Mouse (Mus musculus) retina, adult 2 months (tissue): ENCODE measurements around the gene Lin52.
A peak's percentile ranks its signal among the peaks of the same experiment; 100 is the strongest.
"Not testable (repeated sequence)": the region's sequence is repeated elsewhere in the genome, so short reads cannot be mapped to it uniquely, and the experiment has no call there.

Experiments
- DNase-seq: peaks from one replicate; pipeline ENCODE4 v3.0.0-alpha.2; 2012; ENCODE audit warnings: low read depth, low spot score

Lin52 gene

GRCm38 (mm10) chr12:84533706-84534486 lies 82.7 kb downstream of the Lin52 start:
- no peak for DNase-seq

- not testable (repeated sequence) for DNase-seq
Observed at GRCm38 (mm10) chr12:84539537-84539936, 88.3 kb downstream of the Lin52 start.

- no peak for DNase-seq
Observed at GRCm38 (mm10) chr12:84541391-84541958, 90.3 kb downstream of the Lin52 start.

DNA sequence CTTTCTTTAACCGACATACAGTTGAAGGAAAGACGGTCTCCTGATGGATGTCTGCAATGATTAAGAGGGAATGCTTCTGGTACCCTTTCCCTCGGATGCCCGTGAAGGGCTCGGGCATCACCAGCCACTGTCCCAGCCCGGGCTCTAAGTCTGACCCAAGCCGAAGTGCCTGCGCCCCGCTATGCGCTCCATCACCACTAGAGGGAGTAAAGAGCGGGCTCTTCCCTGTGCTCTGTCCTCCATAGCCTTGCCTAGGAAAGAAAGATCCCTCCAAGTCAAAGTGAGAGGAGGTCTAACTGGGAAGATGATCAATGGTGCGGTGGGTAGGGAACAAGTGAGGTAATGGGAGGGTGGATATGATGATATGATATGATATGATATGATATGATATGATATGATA lies 94.8 kb downstream of the Lin52 start:
- DNase-seq = no peak

- no peak for DNase-seq
Observed at GRCm38 (mm10) chr12:84546577-84547085, 95.4 kb downstream of the Lin52 start.

DNA sequence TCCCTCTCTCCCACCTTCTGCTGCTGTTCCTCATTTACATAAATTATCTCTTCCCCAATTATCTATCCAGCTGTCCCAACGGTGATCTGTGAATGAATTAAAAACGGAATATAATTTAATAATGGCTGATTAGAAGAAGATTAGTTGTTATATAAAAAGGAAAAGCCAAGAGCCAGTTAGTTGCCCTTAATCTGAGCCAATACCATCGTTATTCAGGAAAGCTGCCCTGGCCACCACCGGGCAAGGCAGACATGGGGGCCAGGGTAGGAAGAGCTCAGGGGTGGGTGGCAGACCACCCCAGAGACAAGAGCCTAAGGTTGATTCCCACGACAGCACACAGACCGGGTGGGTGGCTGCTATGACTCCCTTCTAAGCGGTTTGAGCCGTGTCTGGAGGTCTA lies 97.0 kb downstream of the Lin52 start:
- DNase-seq = no peak

GRCm38 (mm10) chr12:84555218-84555617 lies 104.0 kb downstream of the Lin52 start:
- DNase-seq = no peak

DNA sequence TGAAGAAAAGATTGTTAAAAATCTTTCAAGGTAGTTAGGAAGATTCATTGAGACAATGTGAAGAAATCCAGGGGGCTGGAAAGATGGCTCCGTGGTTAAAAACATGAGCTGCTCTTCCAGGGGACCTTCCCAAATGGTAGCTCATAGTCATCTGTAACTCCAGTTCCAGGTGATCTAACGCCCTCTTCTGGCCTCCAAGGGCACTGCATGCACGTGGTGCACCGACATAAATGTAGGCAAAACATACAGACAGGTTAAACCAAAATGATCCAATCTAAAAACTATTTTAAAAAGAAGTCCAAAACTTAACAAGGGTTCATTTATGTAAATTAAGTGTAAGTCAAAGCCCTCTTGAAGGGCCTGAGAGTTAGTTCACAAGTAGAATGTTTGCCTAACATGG lies 111.3 kb downstream of the Lin52 start:
- DNase-seq = no peak

GRCm38 (mm10) chr12:84567576-84567975 lies 116.4 kb downstream of the Lin52 start:
- no peak for DNase-seq

DNA sequence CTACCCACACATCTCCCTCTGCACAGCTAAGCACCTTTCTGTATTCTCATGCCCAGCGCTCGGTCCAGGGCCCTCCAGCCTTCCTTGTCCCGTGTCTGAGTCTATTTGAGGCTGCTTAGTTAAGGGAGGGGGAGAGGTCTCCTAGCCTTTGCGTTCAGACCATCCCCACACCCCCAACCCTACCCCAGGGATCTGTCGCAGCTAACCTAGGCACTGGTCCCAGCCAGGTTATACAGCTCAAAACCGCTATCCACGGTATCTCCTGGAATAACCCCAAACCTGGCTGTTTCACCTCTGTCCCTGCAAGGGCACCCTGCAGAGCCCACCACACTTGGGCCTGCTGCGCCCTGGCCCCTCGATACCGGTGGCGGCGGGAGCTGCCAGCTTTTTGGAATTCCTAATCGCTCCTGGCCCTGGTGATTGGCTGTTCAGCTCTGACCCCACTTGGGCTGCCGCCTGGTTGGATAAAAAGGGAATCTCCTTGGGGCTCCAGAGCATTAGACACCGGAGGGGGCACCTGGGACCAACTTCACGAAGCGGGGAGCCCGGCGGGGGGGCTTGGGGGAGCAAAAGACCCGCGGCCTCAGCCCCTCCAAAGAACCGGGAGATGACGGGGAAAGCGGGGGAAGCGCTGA lies 118.2 kb downstream of the Lin52 start, which contains the start of gene Vsx2:
Gene Vsx2, plus strand, starts transcription at position 427 of the 635 bp plus-strand sequence.
- no peak for DNase-seq

DNA sequence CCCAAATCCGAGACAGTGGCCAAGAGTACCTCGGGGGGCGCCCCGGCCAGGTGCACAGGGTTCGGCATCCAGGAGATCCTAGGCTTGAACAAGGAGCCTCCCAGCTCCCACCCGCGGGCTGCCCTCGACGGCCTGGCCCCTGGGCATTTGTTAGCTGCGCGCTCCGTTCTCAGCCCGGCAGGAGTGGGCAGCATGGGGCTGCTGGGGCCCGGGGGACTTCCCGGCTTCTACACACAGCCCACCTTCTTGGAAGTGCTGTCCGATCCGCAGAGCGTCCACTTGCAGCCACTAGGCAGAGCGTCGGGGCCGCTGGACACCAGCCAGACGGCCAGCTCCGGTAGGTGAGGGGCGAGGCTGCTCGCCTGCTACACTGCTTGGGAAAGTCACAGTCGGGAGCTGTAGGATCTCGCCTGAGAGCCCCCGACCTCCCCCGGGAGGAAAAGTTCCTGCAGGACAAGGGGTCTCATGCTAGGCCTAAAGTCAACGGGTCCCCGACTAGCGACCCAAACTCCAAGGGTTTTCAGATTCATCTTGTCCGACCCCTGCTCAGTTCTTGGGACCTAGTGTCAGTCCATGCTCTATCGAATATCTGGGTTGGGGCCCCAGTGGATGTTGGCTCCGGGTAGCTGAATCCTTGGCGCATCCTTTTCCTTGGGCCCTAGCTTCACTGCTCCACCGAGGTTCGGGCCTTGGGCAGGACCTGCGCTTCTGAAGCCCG lies 118.9 kb downstream of the Lin52 start:
- no peak for DNase-seq

- DNase-seq = no peak
Observed at GRCm38 (mm10) chr12:84570694-84571415, 119.6 kb downstream of the Lin52 start.

DNA sequence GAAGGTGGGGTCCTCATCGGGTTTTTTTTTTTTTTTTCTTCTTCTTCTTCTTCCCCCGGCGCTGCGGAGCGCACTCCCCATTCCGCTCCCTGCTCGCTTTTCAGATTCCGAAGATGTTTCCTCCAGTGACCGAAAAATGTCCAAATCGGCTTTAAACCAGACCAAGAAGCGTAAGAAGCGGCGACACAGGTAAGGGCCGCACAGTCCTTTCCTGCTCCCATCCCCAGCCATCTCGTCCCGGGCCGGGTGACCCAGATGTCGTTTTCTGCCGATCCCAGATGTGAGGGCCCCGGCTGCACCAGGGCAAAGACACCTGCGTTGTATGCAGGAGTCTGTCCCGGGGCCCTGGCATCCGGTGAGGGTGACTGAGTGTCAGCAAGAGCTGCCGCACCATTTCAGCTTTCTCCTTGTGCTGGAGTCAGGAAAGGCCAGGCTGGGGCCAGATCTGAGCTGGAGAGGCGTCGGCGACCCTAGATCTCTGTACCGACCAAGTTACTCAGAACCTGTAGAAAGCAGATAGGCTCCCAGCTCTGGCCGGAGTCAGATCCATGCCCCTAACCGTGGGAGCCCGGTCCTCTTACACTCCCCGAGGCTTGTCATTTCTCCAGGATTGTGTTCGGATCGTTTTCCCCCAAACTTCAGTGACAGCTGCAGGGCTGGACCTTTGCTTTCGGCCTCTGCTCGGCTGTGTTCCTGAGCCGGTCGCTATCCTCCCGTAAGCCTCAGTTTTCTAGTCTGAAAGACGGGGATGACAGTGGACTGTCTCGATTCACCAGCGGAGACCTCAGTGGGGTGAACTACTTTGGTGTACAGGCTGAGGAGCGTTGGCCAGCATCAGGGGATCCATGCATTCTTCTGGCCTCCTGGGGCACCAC lies 120.5 kb downstream of the Lin52 start:
- no peak for DNase-seq

DNA sequence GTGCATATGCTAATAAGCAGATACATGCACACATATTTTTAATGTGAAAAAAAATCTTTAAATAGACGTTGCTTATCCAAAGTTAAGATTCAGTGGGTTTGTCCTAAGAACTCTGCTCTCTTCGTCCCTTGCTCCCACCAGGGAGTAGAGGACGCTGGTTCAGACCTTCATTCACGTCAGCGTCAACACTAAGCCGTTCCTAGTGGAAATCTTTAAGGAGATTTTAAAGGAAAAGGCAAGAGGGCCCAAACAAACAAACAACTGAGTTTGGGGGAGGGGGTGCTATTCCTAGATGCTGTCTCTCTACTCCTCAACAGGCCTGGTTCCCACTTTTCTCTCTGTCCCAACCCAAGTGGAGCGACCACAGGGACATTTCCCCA lies 121.1 kb downstream of the Lin52 start:
- no peak for DNase-seq

- DNase-seq = no peak
Observed at GRCm38 (mm10) chr12:84573094-84573493, 121.9 kb downstream of the Lin52 start.

- DNase-seq = no peak
Observed at GRCm38 (mm10) chr12:84577768-84578439, 126.7 kb downstream of the Lin52 start.

DNA sequence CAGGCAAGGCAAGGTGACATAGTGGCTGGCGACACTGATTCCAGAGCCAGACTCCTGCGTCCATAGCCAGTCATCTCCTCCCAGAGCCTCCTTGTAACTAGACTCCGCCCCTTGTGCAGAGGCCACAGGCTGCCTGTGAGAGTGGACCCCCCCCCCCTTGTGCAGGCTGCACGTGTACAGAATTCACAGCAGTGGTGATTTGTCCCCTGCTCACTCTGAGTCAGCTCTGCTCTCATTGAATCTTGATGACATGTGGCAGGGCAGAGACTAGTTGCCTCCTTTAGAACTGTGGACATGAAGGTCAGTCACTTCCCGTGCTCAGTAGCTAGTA lies 127.2 kb downstream of the Lin52 start:
- no peak for DNase-seq

GRCm38 (mm10) chr12:84581285-84581684 lies 130.1 kb downstream of the Lin52 start:
- no peak for DNase-seq

DNA sequence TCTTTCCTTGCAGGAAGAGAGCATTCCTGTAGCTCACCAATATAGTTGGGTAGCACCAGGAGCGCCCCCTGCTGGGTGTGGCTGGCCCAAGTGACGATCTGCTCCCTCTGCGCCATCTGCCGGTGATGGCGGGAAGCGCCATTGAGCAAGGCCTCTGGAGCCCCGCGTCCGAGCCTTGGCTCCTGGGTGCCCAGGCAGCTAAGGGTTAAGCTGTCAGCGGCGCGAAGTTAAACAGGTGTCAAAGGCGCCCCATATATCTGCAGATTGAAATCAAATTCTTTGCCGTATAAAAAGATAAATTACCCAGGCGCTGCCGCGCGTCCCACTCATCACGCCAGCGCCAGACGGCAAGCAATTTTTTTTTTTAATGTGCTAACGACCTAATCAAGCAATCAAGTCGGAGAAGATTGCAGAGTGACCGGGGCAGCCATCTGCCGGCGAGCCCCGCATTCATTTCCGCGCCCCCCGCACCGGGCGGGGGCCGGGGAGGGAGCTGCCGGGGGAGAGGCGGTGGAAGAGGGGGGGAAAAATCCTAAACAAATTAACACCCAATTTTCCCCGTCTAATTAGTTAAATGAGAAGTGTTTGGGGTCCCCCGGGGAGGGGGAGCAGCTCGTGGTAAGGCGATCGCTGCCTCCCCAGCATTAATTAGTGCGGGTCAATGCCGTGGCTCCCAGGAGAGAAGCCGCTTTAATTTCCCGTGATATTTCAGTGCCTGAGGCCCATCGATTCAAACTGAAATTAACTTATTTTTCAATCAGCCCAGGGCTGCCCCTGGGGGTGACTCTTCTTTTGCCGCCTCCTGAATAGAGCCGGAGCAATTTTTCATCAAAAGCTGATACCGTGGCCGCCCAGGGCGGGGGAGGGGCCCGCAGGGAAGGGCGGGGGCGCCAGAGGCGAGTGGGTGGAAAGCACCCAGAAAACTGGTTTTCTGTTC lies 138.9 kb downstream of the Lin52 start:
- peak; percentile 74 for DNase-seq
